Mouse (Mus musculus) liver, adult 2 months (tissue): ENCODE results near the gene Alyref. TPM values are rescaled to one million over a fixed set of nuclear protein-coding genes. Genes with fewer than 3 reads are reported as not detected.
A peak's percentile ranks its signal among the peaks of the same experiment; 100 is the strongest.

Experiments
- DNase-seq: peaks from one replicate; pipeline ENCODE4 v3.0.0-alpha.2; 2011; ENCODE audit warnings: low read depth, low spot score; ENCODE audit errors: extremely low read depth
- H3K27ac ChIP-seq: fragments of 200-500 bp; replicated peaks from 2 replicates; pipeline ENCODE4 v1.5.1; 2012; ENCODE audit warnings: low read depth, mild to moderate bottlenecking, control low read depth, inconsistent platforms, low read length; ENCODE audit not compliant: insufficient read depth
- H3K27me3 ChIP-seq: fragments of 200-500 bp; 2 replicates; pipeline ENCODE4 v1.6.1; 2012; ENCODE audit warnings: mild to moderate bottlenecking, moderate library complexity, low read length, inconsistent platforms; ENCODE audit not compliant: control insufficient read depth, insufficient read depth
- H3K36me3 ChIP-seq: fragments of 200-500 bp; 2 replicates; pipeline ENCODE4 v1.6.1; 2012; ENCODE audit warnings: low read length, inconsistent platforms; ENCODE audit not compliant: control insufficient read depth, insufficient read depth
- H3K4me1 ChIP-seq: fragments of 200-500 bp; 2 replicates; pipeline ENCODE4 v1.6.1; 2011; ENCODE audit warnings: low read length; ENCODE audit not compliant: control insufficient read depth, insufficient read depth
- H3K4me3 ChIP-seq: fragments of 200-500 bp; 2 replicates; pipeline ENCODE4 v1.5.1; 2011; ENCODE audit warnings: low read depth, mild to moderate bottlenecking, control low read depth, low read length, moderate library complexity; ENCODE audit not compliant: insufficient read depth
- H3K79me2 ChIP-seq: fragments of 200-500 bp; 2 replicates; pipeline ENCODE4 v1.6.1; 2012; ENCODE audit warnings: inconsistent platforms, mild to moderate bottlenecking, low read length, moderate library complexity; ENCODE audit not compliant: control insufficient read depth, insufficient read depth
- H3K9ac ChIP-seq: fragments of 200-500 bp; 2 replicates; pipeline ENCODE4 v1.6.1; 2012; ENCODE audit warnings: low read depth, mild to moderate bottlenecking, control low read depth, inconsistent platforms, low read length
- CTCF ChIP-seq: fragments of 200-500 bp; IDR thresholded peaks from 2 replicates; pipeline ENCODE4 v1.5.1; 2011; ENCODE audit warnings: low read depth, low read length, control low read depth
- POLR2A ChIP-seq: fragments of 200-500 bp; IDR thresholded peaks from 2 replicates; pipeline ENCODE4 v1.6.1; 2011; ENCODE audit warnings: low read length, control low read depth; ENCODE audit not compliant: insufficient read depth; ENCODE audit errors: extremely low read depth
- WGBS: fragments of 180-500 bp; shearing (Covaris S2); methylation state at CpG from one replicate; pipeline ENCODE4 v1.1.7; 2018; 5-methylcytosine and 5-hydroxymethylcytosine counted together
- polyA plus RNA-seq: library from polyadenylated mRNA; depleted of rRNA; stranded (reverse); fragments of >200 nt; gene quantifications from 2 replicates; pipeline ENCODE4 v1.2.3, GENCODE M21; 2012
- total RNA-seq: library from RNA; depleted of rRNA; stranded (reverse); fragments of >200 nt; gene quantifications from 2 replicates; pipeline ENCODE4 v1.2.3, GENCODE M21; 2014

Alyref gene
- total and polyA plus RNA-seq, 2 experiments = 12.9 to 34.5 TPM

DNA sequence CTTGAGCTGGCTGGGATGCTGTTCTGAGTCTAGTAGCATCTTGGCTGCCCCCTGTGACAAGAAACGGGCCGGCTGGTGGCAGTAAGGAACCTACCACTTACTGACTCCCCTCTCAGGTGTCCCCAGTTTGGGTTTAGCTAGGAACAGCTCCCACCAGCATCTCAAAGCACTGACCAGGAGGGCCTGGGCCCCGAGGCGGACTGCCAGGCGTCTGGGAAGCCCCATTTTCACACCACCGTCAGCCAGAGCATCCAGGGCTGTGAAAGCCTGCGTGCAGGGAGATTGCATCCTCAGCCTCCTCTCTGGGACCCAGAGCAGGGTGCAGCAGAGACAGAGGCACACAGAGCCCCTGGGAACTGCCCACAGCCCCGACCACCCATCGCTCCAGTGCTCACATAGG, 43.1 kb upstream of the Alyref start:
- no peaks in the 10 kb centered on the region for H3K79me2 ChIP-seq
- peaks cover 5% of the 10 kb centered on the region; the same call in 1 of the 2 replicates for H3K4me1 ChIP-seq
- no peak for DNase-seq
- no peak overlapping the region for H3K9ac ChIP-seq
- H3K27ac ChIP-seq = no peak overlapping the region
- TF ChIP-seq POLR2A = no peak
- TF ChIP-seq CTCF = no peak
- 85% methylated on average over 9 of the region's 9 CpGs for WGBS
- H3K27me3 ChIP-seq = no peaks in the 10 kb centered on the region
- no peaks in the 10 kb centered on the region for H3K36me3 ChIP-seq
- no peak overlapping the region for H3K4me3 ChIP-seq

DNA sequence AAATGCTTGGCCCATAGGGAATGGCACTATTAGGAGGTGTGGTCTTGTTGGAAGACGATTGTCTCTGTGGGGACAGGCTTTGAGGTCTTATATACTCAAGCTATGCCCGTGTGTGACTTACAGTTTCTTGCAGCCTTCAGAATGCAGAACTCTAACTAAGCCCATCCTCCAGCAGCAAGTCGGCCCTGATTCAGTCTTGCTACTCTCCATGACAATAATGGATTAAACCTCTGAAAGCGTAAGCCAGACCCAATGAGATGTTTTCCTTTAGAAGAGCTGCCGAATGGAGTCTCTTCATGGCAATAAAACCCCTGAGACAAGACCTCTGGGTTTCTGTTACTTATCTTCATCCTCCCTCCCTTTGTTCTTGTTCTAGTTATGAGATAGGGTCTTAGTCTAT, 36.6 kb upstream of the Alyref start:
- Histone ChIP-seq H3K27ac (no peak overlapping the region), H3K79me2 (peaks cover 4% of the 10 kb centered on the region; the same call in 1 of the 2 replicates), H3K4me1 (peaks cover 15% of the 10 kb centered on the region), H3K36me3 (no peaks in the 10 kb centered on the region), H3K4me3 (no peak overlapping the region), H3K27me3 (no peaks in the 10 kb centered on the region), H3K9ac (no peak overlapping the region)
- no peak for TF ChIP-seq POLR2A
- no peak for TF ChIP-seq CTCF
- no peak for DNase-seq
- 91% methylated on average over 5 of the region's 5 CpGs for whole genome bisulfite sequencing

DNA sequence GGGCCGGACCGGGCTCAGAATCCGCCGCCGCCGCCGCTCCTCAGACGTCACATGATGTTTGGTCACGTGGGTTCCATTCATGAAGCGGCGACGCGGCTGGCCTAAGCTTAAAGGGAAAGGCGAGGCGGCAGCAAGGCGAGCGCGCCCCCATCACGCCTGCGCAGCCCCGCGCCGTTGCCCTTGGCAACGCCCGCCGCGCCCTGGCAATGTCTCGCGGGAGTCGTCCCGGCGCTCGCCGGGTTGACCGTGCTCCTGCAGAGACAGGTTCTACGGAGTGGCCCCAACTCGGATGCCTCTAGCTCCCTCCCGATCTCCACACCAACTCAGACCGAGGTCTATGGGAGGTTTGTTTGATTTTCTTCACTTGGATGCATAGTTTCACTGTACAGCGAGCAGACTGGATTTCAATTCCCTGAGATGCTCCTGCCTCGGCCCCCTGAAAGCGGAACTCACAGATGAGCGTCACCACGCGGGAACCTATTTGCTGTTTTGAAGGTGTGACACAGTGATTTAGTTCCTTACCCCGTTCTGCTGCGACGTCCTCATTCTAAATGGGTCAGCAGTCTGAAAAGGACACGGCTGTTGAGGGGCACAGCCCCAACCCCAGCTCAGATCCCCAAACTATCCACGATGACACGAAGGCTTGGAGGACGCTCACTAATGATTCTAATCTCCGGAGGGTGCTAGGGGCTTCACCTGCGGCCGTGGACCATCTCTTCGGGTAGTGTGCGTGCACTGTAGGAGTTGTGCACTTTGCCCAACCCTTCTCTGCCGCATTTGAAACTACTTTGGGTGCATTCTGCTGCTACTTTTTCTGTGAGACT, 35.6 kb upstream of the Alyref start, which contains the start of gene Mafg:
Gene Mafg, minus strand, starts transcription at position 81 of the 824 bp plus-strand sequence.
- Histone ChIP-seq H3K27me3 (no peaks in the 10 kb centered on the region), H3K4me3 (peak within 1 kb of the TSS; percentile 84), H3K79me2 (peaks cover 6% of the 10 kb centered on the region; the same call in 1 of the 2 replicates), H3K36me3 (no peaks in the 10 kb centered on the region), H3K9ac (peak within 1 kb of the TSS; percentile 98), H3K4me1 (peaks cover 22% of the 10 kb centered on the region), H3K27ac (peak within 1 kb of the TSS; percentile 90)
- WGBS = 10% methylated on average over 56 of the region's 58 CpGs
- TF ChIP-seq CTCF (no peak), POLR2A (peak; percentile 60; the same call in 1 of the 2 replicates)
- peak; percentile 83 for DNase-seq

DNA sequence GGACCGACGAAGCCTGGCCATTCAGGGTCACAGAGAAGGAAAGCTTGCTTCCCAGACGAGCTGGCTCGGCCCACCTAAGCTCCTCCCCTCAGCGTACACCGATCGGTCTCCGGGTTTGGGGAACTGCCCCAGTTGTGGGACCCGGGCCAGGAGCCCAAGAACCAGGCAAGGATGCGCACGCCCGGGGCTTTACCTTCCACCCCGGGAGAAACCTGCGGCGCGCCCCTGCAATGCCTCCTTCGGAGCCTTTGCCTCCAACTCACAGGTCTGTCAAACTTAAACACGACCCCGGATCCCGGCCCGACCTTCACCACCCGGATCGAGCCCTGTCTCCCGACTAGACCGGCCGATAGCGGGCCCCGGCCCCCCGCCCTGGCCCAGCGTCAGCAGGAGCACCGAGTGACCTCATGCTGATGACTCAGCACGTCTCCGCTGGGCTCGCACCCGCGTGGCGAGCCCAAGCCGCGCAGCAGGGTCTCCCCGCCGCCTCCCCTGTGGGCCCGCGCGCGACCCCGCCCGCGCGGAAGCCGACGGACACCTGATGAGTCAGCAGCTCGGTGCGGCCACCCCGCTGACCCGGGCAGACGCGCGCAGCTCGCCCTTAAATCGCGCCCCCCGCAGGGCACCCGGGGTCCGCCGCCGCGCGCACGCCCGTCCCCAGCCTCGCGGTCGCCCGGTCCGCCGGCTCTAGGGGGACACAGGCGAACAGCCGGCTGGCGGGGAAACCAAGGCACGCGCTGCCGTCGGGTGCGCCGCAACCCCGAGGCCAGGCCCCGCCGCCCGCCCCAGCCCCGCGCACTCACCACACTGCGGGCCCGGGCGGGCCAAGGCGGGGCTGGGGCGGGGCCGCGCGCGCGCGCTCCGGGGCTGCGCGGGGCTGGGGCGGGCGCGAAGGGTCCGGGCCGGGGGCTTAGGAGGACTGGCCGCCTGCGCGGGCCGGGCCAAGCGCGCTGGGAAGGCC, 34.7 kb upstream of the Alyref start:
- Histone ChIP-seq H3K27me3 (no peaks in the 10 kb centered on the region), H3K79me2 (peaks cover 7% of the 10 kb centered on the region; the same call in 1 of the 2 replicates), H3K36me3 (no peaks in the 10 kb centered on the region), H3K4me3 (peak overlapping the region; percentile 84), H3K4me1 (peaks cover 27% of the 10 kb centered on the region), H3K27ac (peak overlapping the region; percentile 90), H3K9ac (peak overlapping the region; percentile 98)
- 0 out of 2 replicates have a peak, but pooled peaks have one; percentile 40 for TF ChIP-seq POLR2A
- no peak for TF ChIP-seq CTCF
- peak; percentile 83 for DNase-seq
- 1% methylated on average over 114 of the region's 116 CpGs for WGBS

DNA sequence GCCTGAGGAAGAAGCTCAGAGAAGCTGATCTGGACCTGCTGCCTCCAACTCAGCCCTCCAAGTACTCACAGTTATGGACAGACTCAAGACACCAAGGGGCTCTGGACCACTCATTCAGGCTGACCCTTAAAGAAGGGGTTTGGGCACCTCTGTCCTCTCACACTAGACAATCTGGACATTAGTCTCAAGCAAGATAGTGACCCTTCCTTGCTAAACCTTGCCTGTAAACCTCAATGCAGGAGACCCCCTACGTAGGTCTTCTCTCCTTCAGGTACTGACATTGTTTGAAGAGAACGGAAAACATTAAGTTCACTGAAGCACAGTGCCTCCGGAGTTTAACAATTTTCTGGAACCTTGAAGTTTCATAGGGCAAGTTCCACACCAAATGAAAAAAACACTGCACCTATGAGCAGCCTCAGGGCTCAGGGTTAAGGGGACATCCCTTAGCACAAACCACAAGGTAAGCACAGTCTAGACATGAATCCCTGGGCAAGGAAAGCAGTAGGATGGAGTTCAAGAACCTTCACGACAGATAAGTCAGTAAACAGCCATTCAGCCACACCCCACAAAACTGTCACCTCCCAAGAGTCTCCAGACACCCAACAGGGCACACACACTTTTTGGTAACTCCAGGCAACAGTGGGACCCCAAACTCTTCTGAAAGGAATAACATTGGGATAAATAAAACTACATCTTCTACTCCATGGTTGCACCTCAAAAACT, 33.7 kb upstream of the Alyref start:
- Histone ChIP-seq H3K27ac (peak overlapping the region; percentile 90), H3K9ac (peak overlapping the region; percentile 98), H3K36me3 (no peaks in the 10 kb centered on the region), H3K4me1 (peaks cover 31% of the 10 kb centered on the region), H3K79me2 (peaks cover 7% of the 10 kb centered on the region; the same call in 1 of the 2 replicates), H3K4me3 (peak overlapping the region; percentile 84), H3K27me3 (no peaks in the 10 kb centered on the region)
- peak; percentile 41 for DNase-seq
- 6% methylated on average over 4 of the region's 4 CpGs for WGBS
- no peak for TF ChIP-seq CTCF
- TF ChIP-seq POLR2A = no peak
